Mouse (Mus musculus) kidney, postnatal 0 days (tissue): ENCODE measurements around the gene Irgm1. TPM values are rescaled to one million over a fixed set of nuclear protein-coding genes. Genes with fewer than 3 reads are reported as not detected.

Experiments
- ATAC-seq: fragments of 200-750 bp; cut with Nextera tagmentation; replicated peaks from 2 replicates; pipeline ENCODE4 v1.8.0; 2017; ENCODE audit warnings: low read depth, moderate number of reproducible peaks, moderate TSS enrichment, moderate library complexity; ENCODE audit not compliant: low FRiP score
- DNase-seq: peaks from one replicate; pipeline ENCODE4 v3.0.0-alpha.2; 2016; ENCODE audit warnings: low spot score
- H3K27ac ChIP-seq: fragments of 300-500 bp; sonication (generic); 2 replicates; pipeline ENCODE4 v1.5.1; 2014; ENCODE audit warnings: mild to moderate bottlenecking
- H3K27me3 ChIP-seq: fragments of 300-500 bp; sonication (generic); 2 replicates; pipeline ENCODE4 v1.6.1; 2014; ENCODE audit warnings: low read length, mixed read lengths; ENCODE audit not compliant: insufficient read depth
- H3K36me3 ChIP-seq: fragments of 300-500 bp; sonication (generic); 2 replicates; pipeline ENCODE4 v1.6.1; 2014; ENCODE audit warnings: low read length, mixed read lengths; ENCODE audit not compliant: insufficient read depth
- H3K4me1 ChIP-seq: fragments of 300-500 bp; sonication (generic); replicated peaks from 2 replicates; pipeline ENCODE4 v1.6.1; 2014; ENCODE audit warnings: antibody characterized with exemption, low read length, mixed read lengths; ENCODE audit not compliant: insufficient read depth
- H3K4me2 ChIP-seq: fragments of 300-500 bp; sonication (generic); 2 replicates; pipeline ENCODE4 v1.6.1; 2014; ENCODE audit warnings: mild to moderate bottlenecking, low read length, moderate library complexity, mixed read lengths
- H3K4me3 ChIP-seq: fragments of 300-500 bp; sonication (generic); replicated peaks from 2 replicates; pipeline ENCODE4 v1.5.1; 2014; ENCODE audit warnings: low read depth, low read length
- H3K9ac ChIP-seq: fragments of 300-500 bp; sonication (generic); 2 replicates; pipeline ENCODE4 v1.6.1; 2014; ENCODE audit warnings: low read depth, low read length
- H3K9me3 ChIP-seq: fragments of 300-500 bp; sonication (generic); replicated peaks from 2 replicates; pipeline ENCODE4 v1.6.1; 2016; ENCODE audit warnings: low read length, inconsistent platforms, mixed read lengths
- CTCF ChIP-seq: IDR thresholded peaks from 2 replicates; pipeline ENCODE4 v1.5.1; 2016; ENCODE audit warnings: antibody characterized with exemption, low read depth, mild to moderate bottlenecking, moderate library complexity
- WGBS: fragments of 180-500 bp; shearing (Covaris S2); extraction: QIAGEN DNeasy Blood & Tissue Kit; methylation state at CpG from one replicate; pipeline ENCODE4 v1.1.7; 2014; 5-methylcytosine and 5-hydroxymethylcytosine counted together
- polyA plus RNA-seq: library from polyadenylated mRNA; unstranded; fragments of >200 nt; fragmentation: Nextera tagmentation; extraction: Ambion mirVana; gene quantifications from 2 replicates; pipeline ENCODE4 v1.2.1, GENCODE M21; 2015

The Irgm1 gene
- polyA plus RNA-seq, 1 experiment from 2014 or later = 32.0 TPM

DNA sequence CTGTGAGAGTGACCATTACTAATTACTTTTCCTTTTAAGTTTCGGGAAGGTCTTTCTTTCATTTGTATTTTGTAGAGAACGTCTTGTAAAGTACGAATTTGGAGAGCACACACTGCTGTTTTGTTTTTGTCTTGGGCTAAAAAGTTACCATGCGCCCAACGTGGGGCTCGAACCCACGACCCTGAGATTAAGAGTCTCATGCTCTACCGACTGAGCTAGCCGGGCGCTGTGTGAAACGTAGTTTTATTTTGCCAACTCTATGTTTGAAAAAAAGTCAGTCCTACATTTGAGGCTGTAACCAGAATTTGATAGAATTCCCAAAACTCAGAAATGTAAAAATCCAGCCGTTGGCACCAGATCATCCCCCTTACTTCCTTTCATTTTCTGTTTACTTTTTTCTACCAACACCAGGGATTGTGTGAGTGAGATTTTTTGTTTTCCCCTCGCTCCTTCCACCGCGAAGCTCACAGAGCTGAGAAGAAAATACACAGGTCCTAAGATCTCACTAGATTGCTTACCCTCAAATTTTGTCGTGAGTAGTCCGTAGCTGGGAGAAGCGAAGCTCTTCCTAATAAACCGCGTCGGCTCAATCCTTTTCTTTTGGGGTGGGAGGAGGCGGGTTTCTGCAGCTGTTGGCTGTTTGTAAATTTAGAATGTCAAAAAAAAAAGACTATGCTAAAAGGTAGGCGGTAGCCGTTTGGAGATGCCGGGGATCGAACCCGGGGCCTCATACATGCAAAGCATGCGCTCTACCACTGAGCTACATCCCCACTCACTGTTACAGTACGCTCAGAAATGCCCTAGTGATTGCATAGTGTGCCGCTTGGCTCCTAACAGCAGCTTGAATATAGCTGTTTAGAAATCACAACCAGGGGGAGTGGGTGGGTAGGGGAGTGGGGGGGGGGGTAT is 37.5 kb downstream of the Irgm1 start:
- peak overlapping the region; percentile 50 for H3K4me2 ChIP-seq
- under 1% methylated on average over 30 of the region's 30 CpGs for WGBS
- no peaks in the 10 kb centered on the region for H3K9me3 ChIP-seq
- ATAC-seq (peak; percentile 88), DNase-seq (peak; percentile 90)
- no peaks in the 10 kb centered on the region for H3K27me3 ChIP-seq
- H3K9ac ChIP-seq = peak overlapping the region; percentile 32
- TF ChIP-seq CTCF = no peak
- H3K4me1 ChIP-seq = peaks cover 11% of the 10 kb centered on the region; the same call in 1 of the 2 replicates
- H3K4me3 ChIP-seq = peak overlapping the region; percentile 46
- peak overlapping the region; percentile 42 for H3K27ac ChIP-seq
- no peaks in the 10 kb centered on the region for H3K36me3 ChIP-seq

DNA sequence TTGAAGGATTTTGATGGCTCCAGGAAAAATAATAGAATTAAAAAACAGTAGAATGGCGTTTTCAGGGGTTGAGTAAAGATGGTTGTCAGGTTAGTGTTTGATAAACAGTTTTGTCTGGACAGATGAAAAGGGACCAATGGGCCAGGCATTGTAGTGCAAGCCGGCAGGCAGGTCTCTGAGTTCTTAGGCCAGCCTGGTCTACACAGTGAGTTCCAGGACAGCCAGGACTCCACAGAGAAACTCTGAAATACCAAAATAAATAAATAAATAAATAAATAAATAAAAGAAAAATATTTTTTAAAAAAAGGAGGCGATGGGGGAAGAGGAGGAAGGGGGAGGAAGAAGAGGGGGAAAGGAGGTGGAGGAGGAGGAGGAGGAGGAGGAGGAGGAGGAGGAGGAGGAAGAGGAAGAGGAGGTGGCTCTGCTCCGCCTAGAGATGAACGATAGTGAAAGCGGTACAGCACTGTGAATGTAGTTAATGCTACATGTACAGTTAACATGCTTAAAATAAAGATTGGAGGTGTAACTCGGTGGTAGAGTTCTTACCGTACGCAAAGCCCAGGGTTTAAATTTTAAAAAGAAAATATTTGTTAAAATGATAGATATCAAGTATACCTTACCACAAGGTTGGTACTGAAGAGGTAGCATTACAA is 38.3 kb downstream of the Irgm1 start:
- Histone ChIP-seq H3K27me3 (no peaks in the 10 kb centered on the region), H3K4me2 (peak overlapping the region; percentile 50), H3K4me3 (peak overlapping the region; percentile 46), H3K4me1 (peaks cover 3% of the 10 kb centered on the region; the same call in 1 of the 2 replicates), H3K9me3 (no peaks in the 10 kb centered on the region), H3K9ac (no peak overlapping the region), H3K36me3 (no peaks in the 10 kb centered on the region), H3K27ac (no peak overlapping the region)
- no peak for TF ChIP-seq CTCF
- DNase-seq = no peak
- 36% methylated on average over 9 of the region's 9 CpGs for WGBS
- ATAC-seq = no peak

DNA sequence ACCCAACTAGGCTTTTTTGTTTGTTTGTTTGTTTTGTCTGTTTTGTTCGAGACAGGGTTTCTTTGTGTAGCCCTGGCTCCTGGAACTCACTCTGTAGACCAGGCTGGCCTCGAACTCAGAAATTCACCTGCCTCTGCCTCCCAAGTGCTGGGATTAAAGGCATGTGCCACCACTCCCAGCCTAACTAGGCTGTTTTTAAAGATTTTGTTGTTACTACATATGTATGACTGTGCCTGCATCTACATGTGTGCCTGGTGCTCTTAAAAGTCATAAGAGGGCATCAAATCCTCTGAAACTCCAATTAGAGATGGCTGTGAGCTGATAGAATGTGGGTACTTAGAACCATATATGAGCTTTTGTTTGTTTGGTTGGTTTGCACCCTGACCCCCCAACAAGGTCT is 40.2 kb downstream of the Irgm1 start:
- TF ChIP-seq CTCF = no peak
- H3K4me2 ChIP-seq = no peak overlapping the region
- H3K27ac ChIP-seq = no peak overlapping the region
- no peak overlapping the region for H3K4me3 ChIP-seq
- no peak overlapping the region for H3K9ac ChIP-seq
- DNase-seq (no peak), ATAC-seq (no peak)
- no peaks in the 10 kb centered on the region for H3K27me3 ChIP-seq
- 68% methylated on average over 2 of the region's 2 CpGs for WGBS
- 0 out of 2 replicates have a peak, but pooled peaks cover 2% of the 10 kb centered on the region for H3K4me1 ChIP-seq
- H3K36me3 ChIP-seq = no peaks in the 10 kb centered on the region
- H3K9me3 ChIP-seq = no peaks in the 10 kb centered on the region

DNA sequence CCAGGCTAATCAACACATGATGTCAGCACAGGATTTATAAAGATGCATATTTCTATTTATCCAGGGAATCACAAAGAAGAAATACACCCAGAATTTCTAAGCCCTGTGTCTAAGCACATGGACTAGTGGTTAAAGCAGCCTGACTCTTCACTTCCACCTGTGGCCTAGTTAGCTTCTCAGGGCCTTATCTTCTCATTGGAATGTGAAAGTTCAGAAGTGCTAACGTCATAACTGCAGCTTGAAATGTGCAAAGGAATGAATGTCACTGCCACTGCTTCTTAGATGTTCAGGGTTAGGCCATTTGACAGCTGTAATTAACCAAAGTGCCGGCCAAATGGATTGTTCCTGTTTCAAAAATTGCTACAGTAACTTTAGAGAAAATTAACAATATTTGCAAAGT is 41.2 kb downstream of the Irgm1 start:
- H3K27ac ChIP-seq = no peak overlapping the region
- TF ChIP-seq CTCF = no peak
- H3K9ac ChIP-seq = no peak overlapping the region
- ATAC-seq (no peak), DNase-seq (no peak)
- 0 out of 2 replicates have a peak, but pooled peaks cover 2% of the 10 kb centered on the region for H3K4me1 ChIP-seq
- no peak overlapping the region for H3K4me3 ChIP-seq
- H3K27me3 ChIP-seq = no peaks in the 10 kb centered on the region
- 74% methylated on average over 2 of the region's 2 CpGs for WGBS
- H3K4me2 ChIP-seq = no peak overlapping the region
- no peaks in the 10 kb centered on the region for H3K9me3 ChIP-seq
- H3K36me3 ChIP-seq = no peaks in the 10 kb centered on the region

DNA sequence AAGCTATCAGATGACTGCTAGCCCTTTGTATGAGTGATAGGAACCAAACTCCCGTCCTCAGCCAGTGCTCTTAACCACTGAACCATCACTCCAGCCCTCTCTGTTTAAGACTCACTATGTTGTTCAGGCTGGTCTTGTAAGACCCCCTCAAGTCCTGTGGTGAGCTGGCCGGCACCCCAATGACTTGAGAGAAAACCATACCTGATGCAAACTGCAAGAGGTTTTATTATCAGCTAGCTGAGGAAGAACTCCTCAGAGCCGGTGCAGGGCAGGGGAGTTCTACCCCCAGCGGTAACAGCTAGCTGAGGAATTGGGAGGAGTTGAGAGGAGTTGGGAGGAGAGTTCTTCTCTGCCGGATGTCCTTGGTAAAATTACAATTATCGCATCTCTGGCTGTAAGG is 43.6 kb downstream of the Irgm1 start:
- Histone ChIP-seq H3K4me3 (no peak overlapping the region), H3K36me3 (no peaks in the 10 kb centered on the region), H3K27ac (no peak overlapping the region), H3K9ac (no peak overlapping the region), H3K9me3 (no peaks in the 10 kb centered on the region), H3K4me2 (no peak overlapping the region), H3K27me3 (no peaks in the 10 kb centered on the region), H3K4me1 (0 out of 2 replicates have a peak, but pooled peaks cover 2% of the 10 kb centered on the region)
- ATAC-seq (no peak), DNase-seq (no peak)
- 63% methylated on average over 6 of the region's 6 CpGs for WGBS
- TF ChIP-seq CTCF = no peak

DNA sequence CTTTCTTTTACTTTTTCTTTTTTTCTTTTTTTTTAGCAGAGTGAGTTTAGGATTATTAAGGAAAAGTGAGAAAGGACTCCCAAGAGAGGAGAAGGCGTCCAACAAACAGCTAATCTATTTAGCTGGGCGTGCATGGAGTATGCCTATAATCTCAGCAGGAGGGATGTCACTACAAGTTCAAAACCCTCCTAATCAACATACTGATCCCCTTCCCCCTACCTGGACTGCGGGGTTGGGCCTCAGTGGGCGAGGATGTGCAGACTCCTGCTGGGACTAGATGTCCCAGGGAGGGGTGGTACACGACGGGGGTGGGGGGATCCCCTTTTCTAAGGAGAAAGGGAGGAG is 44.8 kb downstream of the Irgm1 start:
- Histone ChIP-seq H3K27me3 (no peaks in the 10 kb centered on the region), H3K9me3 (no peaks in the 10 kb centered on the region), H3K36me3 (no peaks in the 10 kb centered on the region), H3K4me3 (peak overlapping the region; percentile 44), H3K9ac (peak overlapping the region; percentile 40; the same call in 1 of the 2 replicates), H3K27ac (peak overlapping the region; percentile 82), H3K4me1 (0 out of 2 replicates have a peak, but pooled peaks cover 2% of the 10 kb centered on the region), H3K4me2 (peak overlapping the region; percentile 70)
- ATAC-seq = 0 out of 2 replicates have a peak, but pooled peaks have one; percentile 18
- DNase-seq = peak; percentile 61
- no peak for TF ChIP-seq CTCF
- WGBS = 2% methylated on average over 6 of the region's 6 CpGs
